Mouse (Mus musculus) forebrain, embryonic 12.5 days (tissue): Measurements from ENCODE around the gene Map2k5. TPM values are rescaled to one million over a fixed set of nuclear protein-coding genes. Genes with fewer than 3 reads are reported as not detected.

Source experiments
- ATAC-seq: fragments of 200-750 bp; cut with Nextera tagmentation; 2 replicates; pipeline ENCODE4 v1.8.0; 2017; ENCODE audit warnings: moderate TSS enrichment; ENCODE audit not compliant: low FRiP score
- H3K27ac ChIP-seq: fragments of 300-500 bp; sonication (generic); 2 replicates; pipeline ENCODE4 v1.5.1; 2016; ENCODE audit warnings: mild to moderate bottlenecking
- H3K27me3 ChIP-seq: fragments of 300-500 bp; sonication (generic); 2 replicates; pipeline ENCODE4 v1.6.1; 2016; ENCODE audit warnings: mild to moderate bottlenecking
- H3K36me3 ChIP-seq: fragments of 300-500 bp; sonication (generic); replicated peaks from 2 replicates; pipeline ENCODE4 v1.6.1; 2016; ENCODE audit warnings: mild to moderate bottlenecking
- H3K4me1 ChIP-seq: fragments of 300-500 bp; sonication (generic); 2 replicates; pipeline ENCODE4 v1.6.1; 2016
- H3K4me2 ChIP-seq: fragments of 300-500 bp; sonication (generic); 2 replicates; pipeline ENCODE4 v1.6.1; 2016; ENCODE audit warnings: mild to moderate bottlenecking, moderate library complexity
- H3K4me3 ChIP-seq: fragments of 300-500 bp; sonication (generic); replicated peaks from 2 replicates; pipeline ENCODE4 v1.5.1; 2016; ENCODE audit warnings: mild to moderate bottlenecking
- H3K9ac ChIP-seq: fragments of 300-500 bp; sonication (generic); 2 replicates; pipeline ENCODE4 v1.6.1; 2016; ENCODE audit warnings: mild to moderate bottlenecking
- H3K9me3 ChIP-seq: fragments of 300-500 bp; sonication (generic); 2 replicates; pipeline ENCODE4 v1.6.1; 2016
- WGBS: fragments of 180-500 bp; shearing (Covaris S2); methylation state at CpG from one replicate; pipeline ENCODE4 v1.1.7; 2016; 5-methylcytosine and 5-hydroxymethylcytosine counted together
- polyA plus RNA-seq: library from polyadenylated mRNA; unstranded; fragments of >200 nt; fragmentation: Nextera tagmentation; extraction: Ambion mirVana; gene quantifications from 2 replicates; pipeline ENCODE4 v1.2.1, GENCODE M21; 2016

The Map2k5 gene
- polyA plus RNA-seq, 1 experiment from 2014 or later, result 37.4 TPM

GRCm38 (mm10) chr9:63335816-63336215 lies 41.9 kb downstream of the Map2k5 start:
- Histone ChIP-seq H3K4me1 (peaks cover 19% of the 10 kb centered on the region), H3K9ac (no peak overlapping the region), H3K9me3 (no peaks in the 10 kb centered on the region), H3K4me3 (no peak overlapping the region), H3K27me3 (no peaks in the 10 kb centered on the region), H3K4me2 (no peak overlapping the region), H3K36me3 (peaks cover 24% of the 10 kb centered on the region), H3K27ac (no peak overlapping the region)
- WGBS, result 93% methylated on average over 4 of the region's 4 CpGs
- no peak for ATAC-seq

- no peak for ATAC-seq
- Histone ChIP-seq H3K9me3 (no peaks in the 10 kb centered on the region), H3K36me3 (peaks cover 24% of the 10 kb centered on the region), H3K4me3 (no peak overlapping the region), H3K27me3 (no peaks in the 10 kb centered on the region), H3K9ac (no peak overlapping the region), H3K4me2 (no peak overlapping the region), H3K4me1 (peaks cover 12% of the 10 kb centered on the region), H3K27ac (no peak overlapping the region)
- WGBS, result 98% methylated on average over 2 of the region's 2 CpGs
These were observed 44.6 kb downstream of the Map2k5 start for GRCm38 (mm10) chr9:63333074-63333473.

- WGBS, result 95% methylated on average over 6 of the region's 6 CpGs
- no peak overlapping the region for H3K4me2 ChIP-seq
- H3K27me3 ChIP-seq, result no peaks in the 10 kb centered on the region
- peaks cover 10% of the 10 kb centered on the region for H3K4me1 ChIP-seq
- H3K27ac ChIP-seq, result no peak overlapping the region
- no peaks in the 10 kb centered on the region for H3K9me3 ChIP-seq
- no peak overlapping the region for H3K9ac ChIP-seq
- no peak overlapping the region for H3K4me3 ChIP-seq
- ATAC-seq, result no peak
- peaks cover 14% of the 10 kb centered on the region for H3K36me3 ChIP-seq
These were observed 46.5 kb downstream of the Map2k5 start for GRCm38 (mm10) chr9:63331246-63331645.

- H3K4me2 ChIP-seq, result no peak overlapping the region
- peaks cover 10% of the 10 kb centered on the region for H3K4me1 ChIP-seq
- 0 out of 2 replicates have a peak, but pooled peaks have one; percentile 33 for ATAC-seq
- no peak overlapping the region for H3K27ac ChIP-seq
- peaks cover 13% of the 10 kb centered on the region for H3K36me3 ChIP-seq
- H3K27me3 ChIP-seq, result no peaks in the 10 kb centered on the region
- WGBS, result 52% methylated on average over 15 of the region's 15 CpGs
- H3K4me3 ChIP-seq, result no peak overlapping the region
- no peak overlapping the region for H3K9ac ChIP-seq
- no peaks in the 10 kb centered on the region for H3K9me3 ChIP-seq
These were observed 48.6 kb downstream of the Map2k5 start for GRCm38 (mm10) chr9:63328958-63329685.

- H3K36me3 ChIP-seq, result peaks cover 6% of the 10 kb centered on the region
- no peak overlapping the region for H3K27ac ChIP-seq
- H3K4me2 ChIP-seq, result no peak overlapping the region
- H3K27me3 ChIP-seq, result no peaks in the 10 kb centered on the region
- no peak overlapping the region for H3K9ac ChIP-seq
- no peaks in the 10 kb centered on the region for H3K4me1 ChIP-seq
- ATAC-seq, result no peak
- H3K4me3 ChIP-seq, result no peak overlapping the region
- H3K9me3 ChIP-seq, result no peaks in the 10 kb centered on the region
These were observed 62.5 kb downstream of the Map2k5 start for GRCm38 (mm10) chr9:63315231-63315630.

- Histone ChIP-seq H3K9ac (no peak overlapping the region), H3K9me3 (no peaks in the 10 kb centered on the region), H3K27me3 (no peaks in the 10 kb centered on the region), H3K36me3 (no peaks in the 10 kb centered on the region), H3K4me2 (no peak overlapping the region), H3K27ac (no peak overlapping the region), H3K4me3 (no peak overlapping the region), H3K4me1 (peaks cover 1% of the 10 kb centered on the region)
- 78% methylated on average over 4 of the region's 4 CpGs for WGBS
- no peak for ATAC-seq
These were observed 63.6 kb downstream of the Map2k5 start for GRCm38 (mm10) chr9:63314126-63314525.

- Histone ChIP-seq H3K4me1 (peaks cover 10% of the 10 kb centered on the region), H3K27me3 (no peaks in the 10 kb centered on the region), H3K4me3 (no peak overlapping the region), H3K4me2 (no peak overlapping the region), H3K9ac (no peak overlapping the region), H3K9me3 (no peaks in the 10 kb centered on the region), H3K36me3 (no peaks in the 10 kb centered on the region), H3K27ac (no peak overlapping the region)
- no peak for ATAC-seq
- WGBS, result 88% methylated on average over 6 of the region's 6 CpGs
These were observed 67.7 kb downstream of the Map2k5 start for GRCm38 (mm10) chr9:63309956-63310355.

GRCm38 (mm10) chr9:63309008-63309407 lies 68.7 kb downstream of the Map2k5 start:
- H3K27ac ChIP-seq, result no peak overlapping the region
- WGBS, result 78% methylated on average over 5 of the region's 5 CpGs
- no peak overlapping the region for H3K4me3 ChIP-seq
- H3K4me1 ChIP-seq, result peaks cover 10% of the 10 kb centered on the region
- no peak overlapping the region for H3K9ac ChIP-seq
- no peak overlapping the region for H3K4me2 ChIP-seq
- no peak for ATAC-seq
- H3K27me3 ChIP-seq, result no peaks in the 10 kb centered on the region
- H3K9me3 ChIP-seq, result no peaks in the 10 kb centered on the region
- H3K36me3 ChIP-seq, result no peaks in the 10 kb centered on the region

- no peak overlapping the region for H3K9ac ChIP-seq
- ATAC-seq, result no peak
- H3K9me3 ChIP-seq, result no peaks in the 10 kb centered on the region
- WGBS, result 59% methylated on average over 4 of the region's 4 CpGs
- no peak overlapping the region for H3K4me2 ChIP-seq
- H3K4me3 ChIP-seq, result no peak overlapping the region
- H3K27ac ChIP-seq, result no peak overlapping the region
- H3K27me3 ChIP-seq, result no peaks in the 10 kb centered on the region
- H3K36me3 ChIP-seq, result no peaks in the 10 kb centered on the region
- peaks cover 10% of the 10 kb centered on the region for H3K4me1 ChIP-seq
These were observed 69.3 kb downstream of the Map2k5 start for GRCm38 (mm10) chr9:63308441-63308840.

- Histone ChIP-seq H3K27ac (no peak overlapping the region), H3K4me1 (no peaks in the 10 kb centered on the region), H3K9ac (no peak overlapping the region), H3K4me3 (no peak overlapping the region), H3K27me3 (no peaks in the 10 kb centered on the region), H3K36me3 (peaks cover 4% of the 10 kb centered on the region; the same call in 1 of the 2 replicates), H3K9me3 (no peaks in the 10 kb centered on the region), H3K4me2 (no peak overlapping the region)
- 91% methylated on average over 4 of the region's 4 CpGs for WGBS
- ATAC-seq, result no peak
These were observed 75.2 kb downstream of the Map2k5 start for GRCm38 (mm10) chr9:63302511-63302910.

- Histone ChIP-seq H3K27ac (no peak overlapping the region), H3K4me2 (no peak overlapping the region), H3K36me3 (peaks cover 4% of the 10 kb centered on the region; the same call in 1 of the 2 replicates), H3K4me1 (peaks cover 2% of the 10 kb centered on the region; the same call in 1 of the 2 replicates), H3K9me3 (no peaks in the 10 kb centered on the region), H3K27me3 (no peaks in the 10 kb centered on the region), H3K4me3 (no peak overlapping the region), H3K9ac (no peak overlapping the region)
- 98% methylated on average over 3 of the region's 3 CpGs for WGBS
- ATAC-seq, result no peak
These were observed 79.0 kb downstream of the Map2k5 start for GRCm38 (mm10) chr9:63298656-63299055.

GRCm38 (mm10) chr9:63295551-63295958 lies 82.1 kb downstream of the Map2k5 start:
- peaks cover 4% of the 10 kb centered on the region; the same call in 1 of the 2 replicates for H3K36me3 ChIP-seq
- H3K9me3 ChIP-seq, result no peaks in the 10 kb centered on the region
- H3K4me3 ChIP-seq, result no peak overlapping the region
- no peak overlapping the region for H3K4me2 ChIP-seq
- no peak overlapping the region for H3K9ac ChIP-seq
- H3K27ac ChIP-seq, result no peak overlapping the region
- ATAC-seq, result no peak
- no peaks in the 10 kb centered on the region for H3K27me3 ChIP-seq
- 84% methylated on average over 7 of the region's 7 CpGs for WGBS
- H3K4me1 ChIP-seq, result peaks cover 2% of the 10 kb centered on the region; the same call in 1 of the 2 replicates

- Histone ChIP-seq H3K4me1 (peaks cover 2% of the 10 kb centered on the region; the same call in 1 of the 2 replicates), H3K36me3 (no peaks in the 10 kb centered on the region), H3K4me2 (no peak overlapping the region), H3K27ac (no peak overlapping the region), H3K4me3 (no peak overlapping the region), H3K9ac (no peak overlapping the region), H3K27me3 (no peaks in the 10 kb centered on the region), H3K9me3 (no peaks in the 10 kb centered on the region)
- ATAC-seq, result no peak
- WGBS, result 90% methylated on average over 6 of the region's 6 CpGs
These were observed 82.9 kb downstream of the Map2k5 start for GRCm38 (mm10) chr9:63294846-63295245.
